Mouse (Mus musculus) olfactory bulb, adult 2 months (tissue): Measurements from ENCODE around the gene Acsbg1.

Experiments used
- CTCF ChIP-seq: fragments of 200-500 bp; IDR thresholded peaks from 2 replicates; pipeline ENCODE4 v1.5.1; 2012; ENCODE audit warnings: low read depth, mild to moderate bottlenecking, low read length, moderate library complexity; ENCODE audit not compliant: insufficient read depth
- POLR2A ChIP-seq: fragments of 200-500 bp; IDR thresholded peaks from 2 replicates; pipeline ENCODE4 v1.6.1; 2012; ENCODE audit warnings: mild to moderate bottlenecking, low read depth, low read length, moderate library complexity; ENCODE audit not compliant: insufficient read depth

GRCm38 (mm10) chr9:54612781-54613191, 48.9 kb downstream of the Acsbg1 start:
- TF ChIP-seq POLR2A: no peak
- TF ChIP-seq CTCF: no peak
